Mouse (Mus musculus) limb, embryonic 14.5 days (tissue): ENCODE measurements around the gene Plpp7. TPM values are rescaled to one million over a fixed set of nuclear protein-coding genes. Genes with fewer than 3 reads are reported as not detected.

Experiments
- ATAC-seq: fragments of 200-750 bp; cut with Nextera tagmentation; 2 replicates; pipeline ENCODE4 v1.8.0; 2017; ENCODE audit warnings: low read depth, moderate number of reproducible peaks, moderate TSS enrichment; ENCODE audit not compliant: low FRiP score
- DNase-seq: peaks from one replicate; pipeline ENCODE4 v3.0.0-alpha.2; 2015; ENCODE audit warnings: low spot score
- H3K27ac ChIP-seq: fragments of 300-500 bp; sonication (generic); replicated peaks from 2 replicates; pipeline ENCODE4 v1.5.1; 2014; ENCODE audit warnings: low read depth, mild to moderate bottlenecking, low read length, moderate library complexity, mixed read lengths
- H3K27me3 ChIP-seq: fragments of 300-500 bp; sonication (generic); 2 replicates; pipeline ENCODE4 v1.6.1; 2014; ENCODE audit warnings: low read length, mixed read lengths; ENCODE audit not compliant: control insufficient read depth, insufficient read depth
- H3K36me3 ChIP-seq: fragments of 300-500 bp; sonication (generic); 2 replicates; pipeline ENCODE4 v1.6.1; 2014; ENCODE audit warnings: mild to moderate bottlenecking, low read length, moderate library complexity, mixed read lengths; ENCODE audit not compliant: control insufficient read depth, insufficient read depth
- H3K4me1 ChIP-seq: fragments of 300-500 bp; sonication (generic); 2 replicates; pipeline ENCODE4 v1.6.1; 2014; ENCODE audit warnings: antibody characterized with exemption, low read length, mixed read lengths; ENCODE audit not compliant: control insufficient read depth, insufficient read depth
- H3K4me2 ChIP-seq: fragments of 300-500 bp; sonication (generic); replicated peaks from 2 replicates; pipeline ENCODE4 v1.6.1; 2014; ENCODE audit warnings: low read depth, mild to moderate bottlenecking, low read length, moderate library complexity; ENCODE audit not compliant: severe bottlenecking
- H3K4me3 ChIP-seq: fragments of 300-500 bp; sonication (generic); replicated peaks from 2 replicates; pipeline ENCODE4 v1.5.1; 2014; ENCODE audit warnings: low read length
- H3K9ac ChIP-seq: fragments of 300-500 bp; sonication (generic); 2 replicates; pipeline ENCODE4 v1.6.1; 2014; ENCODE audit warnings: mild to moderate bottlenecking, low read depth, low read length, moderate library complexity; ENCODE audit not compliant: severe bottlenecking
- H3K9me3 ChIP-seq: fragments of 300-500 bp; sonication (generic); 2 replicates; pipeline ENCODE4 v1.6.1; 2016; ENCODE audit warnings: low read length; ENCODE audit not compliant: control insufficient read depth
- POLR2A ChIP-seq: fragments of 200-500 bp; IDR thresholded peaks from 2 replicates; pipeline ENCODE4 v1.8.0; 2012; ENCODE audit warnings: inconsistent platforms, mild to moderate bottlenecking, moderate library complexity, borderline replicate concordance; ENCODE audit not compliant: insufficient read depth, insufficient read length; ENCODE audit errors: extremely low read depth
- WGBS: fragments of 180-500 bp; shearing (Covaris S2); extraction: QIAGEN DNeasy Blood & Tissue Kit; methylation state at CpG from one replicate; pipeline ENCODE4 v1.1.7; 2014; 5-methylcytosine and 5-hydroxymethylcytosine counted together
- polyA plus RNA-seq, 2 experiments: library from polyadenylated mRNA; depleted of rRNA in 1 of 2; stranded (reverse) in 1 of 2; unstranded in 1 of 2; fragments of >200 nt; fragmentation: Nextera tagmentation in 1 of 2; extraction: Ambion mirVana in 1 of 2; gene quantifications; 2 replicates each; pipeline versions ENCODE4 v1.2.1 to v1.2.3; 2012 to 2014

Plpp7 gene
- polyA plus RNA-seq, 2 experiments = 10.0 to 11.7 TPM

DNA sequence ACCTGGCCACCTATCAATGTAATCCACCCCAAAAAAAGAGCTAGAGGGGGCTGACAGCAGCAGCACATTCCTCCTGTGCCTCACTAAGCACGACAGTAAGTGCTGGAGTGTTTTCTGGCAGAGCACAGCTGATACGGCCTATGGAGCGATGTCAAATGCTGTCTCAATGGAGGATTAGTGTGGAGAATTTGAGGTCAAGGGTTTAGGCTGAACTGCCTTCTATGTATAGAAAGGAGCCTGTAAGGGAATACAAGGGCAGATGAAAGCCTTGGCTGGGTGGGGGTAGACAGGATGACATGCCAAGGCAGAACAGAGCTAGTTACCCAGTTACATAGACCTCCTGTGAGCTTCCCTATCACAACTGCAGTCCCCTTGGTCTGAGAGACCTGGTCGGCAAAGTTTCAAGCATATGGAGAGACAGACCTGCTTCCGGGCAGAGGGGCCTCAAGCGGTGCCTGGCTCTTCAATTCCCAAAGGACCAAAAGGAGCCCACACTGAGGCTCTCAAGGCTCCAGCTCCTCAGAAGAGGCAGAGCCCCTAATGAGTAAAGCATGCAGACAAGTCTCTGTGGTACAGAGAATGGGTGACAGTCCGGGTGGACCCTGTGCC lies 39.9 kb upstream of the Plpp7 start:
- peak; percentile 39 for ATAC-seq

DNA sequence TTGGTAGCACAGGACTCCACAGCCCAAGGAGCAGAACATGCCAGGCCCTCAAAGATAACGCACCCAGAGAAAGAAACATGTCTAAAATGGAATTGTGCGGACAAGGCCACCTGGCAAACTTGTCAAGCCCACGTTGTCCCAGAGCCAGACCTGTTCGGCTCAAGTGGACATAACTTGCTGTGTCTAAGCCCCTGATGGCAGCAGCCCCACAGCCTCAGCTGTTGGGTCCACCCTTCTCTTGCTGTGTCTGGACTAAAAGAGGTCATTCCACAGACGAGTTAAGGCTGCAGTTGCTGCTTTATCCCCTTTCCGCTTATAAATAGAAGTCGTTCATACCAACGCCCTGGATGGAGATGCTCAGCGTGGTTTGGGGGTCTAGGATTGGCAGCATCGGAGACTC lies 38.8 kb upstream of the Plpp7 start:
- peaks cover 16% of the 10 kb centered on the region for H3K36me3 ChIP-seq
- no peak overlapping the region for H3K9ac ChIP-seq
- DNase-seq (peak; percentile 53), ATAC-seq (peak; percentile 54)
- no peaks in the 10 kb centered on the region for H3K4me1 ChIP-seq
- H3K4me3 ChIP-seq = no peak overlapping the region
- H3K4me2 ChIP-seq = no peak overlapping the region
- no peaks in the 10 kb centered on the region for H3K9me3 ChIP-seq
- WGBS = 83% methylated on average over 10 of the region's 10 CpGs
- no peaks in the 10 kb centered on the region for H3K27me3 ChIP-seq
- no peak for TF ChIP-seq POLR2A
- no peak overlapping the region for H3K27ac ChIP-seq

More for the DNA sequence above, 39.9 kb upstream of the Plpp7 start:
- no peak overlapping the region for H3K27ac ChIP-seq
- no peak overlapping the region for H3K9ac ChIP-seq
- DNase-seq = no peak
- TF ChIP-seq POLR2A = no peak
- H3K27me3 ChIP-seq = no peaks in the 10 kb centered on the region
- no peaks in the 10 kb centered on the region for H3K4me1 ChIP-seq
- WGBS = 65% methylated on average over 7 of the region's 7 CpGs
- no peak overlapping the region for H3K4me2 ChIP-seq
- H3K9me3 ChIP-seq = no peaks in the 10 kb centered on the region
- H3K36me3 ChIP-seq = peaks cover 25% of the 10 kb centered on the region
- no peak overlapping the region for H3K4me3 ChIP-seq

DNA sequence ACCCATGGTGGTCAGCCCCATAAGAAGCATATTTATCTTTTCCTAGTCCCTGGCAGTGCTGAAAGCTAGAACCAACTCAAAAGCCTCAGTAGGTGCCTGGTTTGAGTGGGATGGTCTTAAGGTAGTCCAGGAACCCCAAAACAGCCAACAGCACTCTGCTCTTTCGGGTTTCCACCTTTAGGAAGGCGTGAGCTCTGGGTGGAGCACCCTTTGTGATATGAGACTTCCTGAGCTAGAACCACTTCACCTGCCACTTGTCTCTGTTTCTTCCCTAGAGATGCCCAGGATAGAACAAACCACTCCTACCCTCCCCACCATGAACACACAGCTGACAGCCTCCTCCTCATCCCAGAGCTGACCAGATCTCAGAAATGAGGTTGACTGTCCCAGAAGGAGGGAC lies 38.0 kb upstream of the Plpp7 start:
- no peak overlapping the region for H3K27ac ChIP-seq

DNA sequence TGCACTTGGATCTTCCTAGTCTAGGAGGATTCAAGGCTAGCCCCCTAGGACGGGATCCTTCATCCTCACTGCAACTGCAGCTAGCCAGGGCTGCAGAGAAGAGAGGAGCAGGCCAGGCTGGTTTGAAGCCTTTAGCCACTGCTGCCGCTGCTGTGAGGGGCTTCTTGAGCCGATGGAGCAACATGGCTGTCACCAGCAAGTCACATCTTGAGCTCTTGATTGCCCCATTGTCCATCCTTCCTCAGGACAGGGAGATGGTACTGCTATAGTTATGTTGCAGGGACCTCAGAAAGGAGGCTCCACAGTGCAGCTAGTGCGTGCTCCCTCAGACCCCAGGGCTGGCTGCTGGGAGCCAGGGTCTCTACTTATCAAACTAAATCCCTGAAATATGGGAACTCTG lies 37.5 kb upstream of the Plpp7 start:
- DNase-seq = no peak
- WGBS = 66% methylated on average over 4 of the region's 4 CpGs
- no peaks in the 10 kb centered on the region for H3K27me3 ChIP-seq
- no peak for TF ChIP-seq POLR2A
- no peak overlapping the region for H3K27ac ChIP-seq
- H3K4me3 ChIP-seq = no peak overlapping the region
- no peaks in the 10 kb centered on the region for H3K9me3 ChIP-seq
- no peak overlapping the region for H3K9ac ChIP-seq
- ATAC-seq = no peak
- no peaks in the 10 kb centered on the region for H3K4me1 ChIP-seq
- H3K4me2 ChIP-seq = no peak overlapping the region
- peaks cover 4% of the 10 kb centered on the region; the same call in 1 of the 2 replicates for H3K36me3 ChIP-seq

More for the DNA sequence above, 38.0 kb upstream of the Plpp7 start:
- Histone ChIP-seq H3K9me3 (no peaks in the 10 kb centered on the region), H3K4me3 (no peak overlapping the region), H3K27me3 (no peaks in the 10 kb centered on the region), H3K4me2 (no peak overlapping the region), H3K4me1 (no peaks in the 10 kb centered on the region), H3K9ac (no peak overlapping the region), H3K36me3 (peaks cover 8% of the 10 kb centered on the region)
- WGBS = 84% methylated on average over 2 of the region's 2 CpGs
- TF ChIP-seq POLR2A = no peak
- ATAC-seq (no peak), DNase-seq (no peak)

DNA sequence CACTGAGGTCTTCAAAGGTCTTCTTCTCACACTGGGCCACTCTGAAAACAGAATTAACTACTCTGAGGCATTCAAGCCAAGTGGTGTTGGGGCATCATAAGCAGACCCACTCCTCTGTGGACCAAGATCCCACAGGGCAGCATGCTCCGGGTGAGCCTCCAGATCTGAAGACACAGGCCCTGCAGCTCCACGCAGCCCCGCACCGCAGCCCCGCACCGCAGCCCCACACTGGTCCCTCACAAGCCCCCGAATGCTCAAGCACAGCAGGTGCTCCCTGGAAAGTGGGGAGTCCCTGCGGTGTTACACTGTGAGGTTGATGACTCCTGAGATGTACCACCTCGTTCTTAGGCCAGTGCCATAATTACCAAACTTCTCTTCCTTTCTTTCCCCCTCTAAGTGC lies 37.1 kb upstream of the Plpp7 start:
- H3K27me3 ChIP-seq = no peaks in the 10 kb centered on the region
- peaks cover 4% of the 10 kb centered on the region; the same call in 1 of the 2 replicates for H3K36me3 ChIP-seq
- no peak overlapping the region for H3K4me3 ChIP-seq
- ATAC-seq = no peak
- no peaks in the 10 kb centered on the region for H3K4me1 ChIP-seq
- 69% methylated on average over 9 of the region's 9 CpGs for WGBS
- no peak overlapping the region for H3K9ac ChIP-seq
- H3K27ac ChIP-seq = no peak overlapping the region
- DNase-seq = no peak
- TF ChIP-seq POLR2A = no peak
- no peaks in the 10 kb centered on the region for H3K9me3 ChIP-seq
- no peak overlapping the region for H3K4me2 ChIP-seq
